Mouse (Mus musculus) bone marrow macrophage, adult 2 months (primary cell): ENCODE results near the gene Layn.

Experiments used
- CTCF ChIP-seq: IDR thresholded peaks from 2 replicates; pipeline ENCODE4 v1.5.1; 2012; ENCODE audit warnings: low read depth, mild to moderate bottlenecking, low read length, moderate library complexity
- POLR2A ChIP-seq: IDR thresholded peaks from 2 replicates; pipeline ENCODE4 v1.6.1; 2012; ENCODE audit warnings: mild to moderate bottlenecking, low read depth, low read length, borderline replicate concordance

DNA sequence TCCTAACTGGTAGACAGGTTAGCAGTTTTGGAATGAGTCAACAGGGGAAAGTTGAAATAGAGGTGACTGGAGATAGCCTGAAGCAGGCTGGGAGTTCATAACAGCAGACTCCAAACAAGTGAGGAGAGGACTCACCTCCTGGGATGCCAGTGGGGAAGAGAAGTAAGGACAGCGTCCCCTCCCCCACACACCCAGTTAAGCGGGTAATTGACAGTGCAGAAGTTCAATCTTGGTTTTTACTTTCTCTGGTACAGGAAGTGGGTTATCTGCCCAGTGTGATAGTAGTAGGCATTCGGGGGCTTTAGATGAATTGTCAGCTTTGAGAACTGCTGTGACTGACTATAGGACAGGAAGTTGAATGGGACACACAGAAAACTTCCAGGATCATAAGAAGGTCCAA lies 56.5 kb downstream of the Layn start:
- TF ChIP-seq POLR2A (no peak), CTCF (no peak)
